In genomic region chr10:80856267-80856666, GRCm38 (mm10) we compare ENCODE assay signal across 8 mouse cellular contexts. TPM values are rescaled to one million over a fixed set of nuclear protein-coding genes. Genes with fewer than 3 reads are reported as not detected.
DNase-seq lines count a peak whose midpoint lies in the region; ATAC-seq and TF ChIP-seq lines count a peak whose summit lies in the region.

No protein-coding gene starts in this region.

- no peak for TF ChIP-seq POLR2A in limb, embryonic 14.5 days (IDR thresholded peaks at IDR 0.05; ENCODE audit: borderline replicate concordance, extremely low read depth, insufficient read depth, insufficient read length)

- H3K4me3 ChIP-seq in kidney, postnatal 0 days (replicated peaks; ENCODE audit: low read depth, low read length), result no peak overlapping the region
- peak overlapping the region; percentile 92 for H3K4me3 ChIP-seq in limb, embryonic 14.5 days (replicated peaks; ENCODE audit: low read length)
- H3K4me3 ChIP-seq in neural tube, embryonic 12.5 days, result peak overlapping the region; percentile 95; the same call in 1 of the 2 replicates

- no peaks in the 10 kb centered on the region for H3K9me3 ChIP-seq in kidney, postnatal 0 days (replicated peaks; ENCODE audit: low read length)
- H3K9me3 ChIP-seq in limb, embryonic 14.5 days (ENCODE audit: control insufficient read depth, low read length), result no peaks in the 10 kb centered on the region
- no peaks in the 10 kb centered on the region for H3K9me3 ChIP-seq in neural tube, embryonic 12.5 days

- peaks cover 16% of the 10 kb centered on the region for H3K4me1 ChIP-seq in kidney, postnatal 0 days (replicated peaks; ENCODE audit: insufficient read depth, low read length)
- peaks cover 20% of the 10 kb centered on the region for H3K4me1 ChIP-seq in limb, embryonic 14.5 days (ENCODE audit: control insufficient read depth, insufficient read depth, low read length)
- peaks cover 41% of the 10 kb centered on the region for H3K4me1 ChIP-seq in neural tube, embryonic 12.5 days

- peak; percentile 27; the same call in 1 of the 2 replicates for TF ChIP-seq CTCF in kidney, postnatal 0 days (IDR thresholded peaks at IDR 0.05; ENCODE audit: low read depth)

- peak overlapping the region; percentile 100; the same call in 1 of the 2 replicates for H3K4me2 ChIP-seq in kidney, postnatal 0 days (ENCODE audit: low read length)
- peak overlapping the region; percentile 99 for H3K4me2 ChIP-seq in limb, embryonic 14.5 days (replicated peaks; ENCODE audit: low read depth, low read length, severe bottlenecking)
- H3K4me2 ChIP-seq in neural tube, embryonic 12.5 days (replicated peaks), result peak overlapping the region; percentile 100

- WGBS in kidney, postnatal 0 days, result 61% methylated on average over 3 of the region's 3 CpGs
- WGBS in limb, embryonic 14.5 days, result 41% methylated on average over 3 of the region's 3 CpGs
- 75% methylated on average over 3 of the region's 3 CpGs for WGBS in neural tube, embryonic 12.5 days

- no peak for ATAC-seq in kidney, postnatal 0 days (replicated peaks; ENCODE audit: low FRiP score, low read depth)
- no peak for ATAC-seq in limb, embryonic 14.5 days (ENCODE audit: low FRiP score, low read depth)
- no peak for ATAC-seq in neural tube, embryonic 12.5 days (ENCODE audit: low FRiP score, low read depth)

- H3K27me3 ChIP-seq in kidney, postnatal 0 days (ENCODE audit: insufficient read depth, low read length), result no peaks in the 10 kb centered on the region
- H3K27me3 ChIP-seq in limb, embryonic 14.5 days (ENCODE audit: control insufficient read depth, insufficient read depth, low read length), result no peaks in the 10 kb centered on the region
- H3K27me3 ChIP-seq in neural tube, embryonic 12.5 days (replicated peaks), result no peaks in the 10 kb centered on the region

- H3K27ac ChIP-seq in kidney, postnatal 0 days, result no peak overlapping the region
- peak overlapping the region; percentile 4; the same call in 1 of the 2 replicates for H3K27ac ChIP-seq in limb, embryonic 14.5 days (replicated peaks; ENCODE audit: low read depth, low read length)
- H3K27ac ChIP-seq in neural tube, embryonic 12.5 days, result no peak overlapping the region

- H3K36me3 ChIP-seq in kidney, postnatal 0 days (ENCODE audit: insufficient read depth, low read length), result peaks cover 17% of the 10 kb centered on the region; the same call in 1 of the 2 replicates
- H3K36me3 ChIP-seq in limb, embryonic 14.5 days (ENCODE audit: control insufficient read depth, insufficient read depth, low read length), result peaks cover 21% of the 10 kb centered on the region
- peaks cover 23% of the 10 kb centered on the region for H3K36me3 ChIP-seq in neural tube, embryonic 12.5 days

- H3K9ac ChIP-seq in kidney, postnatal 0 days (ENCODE audit: low read depth, low read length), result no peak overlapping the region
- H3K9ac ChIP-seq in limb, embryonic 14.5 days (ENCODE audit: low read depth, low read length, severe bottlenecking), result peak overlapping the region; percentile 77
- H3K9ac ChIP-seq in neural tube, embryonic 12.5 days, result 0 out of 2 replicates have a peak overlapping the region, but pooled peaks have one; percentile 89

- DNase-seq in kidney, postnatal 0 days (ENCODE audit: low spot score), result peak; percentile 42
- no peak for DNase-seq in kidney, adult 11 months
- peak; percentile 48 for DNase-seq in adipocyte (ENCODE audit: low spot score)
- DNase-seq in heart, adult 18-20 months, result peak; percentile 22 to 55
- DNase-seq in limb, embryonic 14.5 days (ENCODE audit: low spot score), result peak; percentile 38
- no peak for DNase-seq in urinary bladder, postnatal 4 days (ENCODE audit: low spot score in 2 of 2)
- no peak for DNase-seq in embryo, embryonic 9.5 days (ENCODE audit: extremely low spot score)

RNA-seq across cellular contexts. Expression of gene Sppl2b, which starts 1.2 kb away (rescaled TPM):
- polyA plus RNA-seq in kidney, postnatal 0 days (2015; fragmentation: Nextera tagmentation; extraction: Ambion mirVana), result 34.3 and 36.1 TPM in 2 replicates
- total RNA-seq in heart, adult 18-20 months (2021), result 10 to 100 TPM; 11.9 to 15.9 TPM
- 86.8 and 128 TPM in 2 replicates for polyA plus RNA-seq in limb, embryonic 14.5 days (2012; rRNA removed)
- polyA plus RNA-seq in limb, embryonic 14.5 days (2014; fragmentation: Nextera tagmentation; extraction: Ambion mirVana), result 40.8 and 41.8 TPM in 2 replicates
- polyA plus RNA-seq in neural tube, embryonic 12.5 days (2016; fragmentation: Nextera tagmentation; extraction: Ambion mirVana), result 51.2 and 51.3 TPM in 2 replicates

RNA-seq across cellular contexts. Expression of gene Lsm7, which starts 1.3 kb away (rescaled TPM):
- 269 and 270 TPM in 2 replicates for polyA plus RNA-seq in kidney, postnatal 0 days (2015; fragmentation: Nextera tagmentation; extraction: Ambion mirVana)
- 10 to 100 TPM; 23.5 to 27.8 TPM for total RNA-seq in heart, adult 18-20 months (2021)
- 366 and 417 TPM in 2 replicates for polyA plus RNA-seq in limb, embryonic 14.5 days (2012; rRNA removed)
- polyA plus RNA-seq in limb, embryonic 14.5 days (2014; fragmentation: Nextera tagmentation; extraction: Ambion mirVana), result 360 and 371 TPM in 2 replicates
- polyA plus RNA-seq in neural tube, embryonic 12.5 days (2016; fragmentation: Nextera tagmentation; extraction: Ambion mirVana), result 265 and 274 TPM in 2 replicates

RNA-seq across cellular contexts. Expression of gene Lingo3, which starts 12.4 kb away (rescaled TPM):
- polyA plus RNA-seq in kidney, postnatal 0 days (2015; fragmentation: Nextera tagmentation; extraction: Ambion mirVana), result 0.61 and 0.89 TPM in 2 replicates
- 10 to 100 TPM; 13.5 to 16.6 TPM for total RNA-seq in heart, adult 18-20 months (2021)
- polyA plus RNA-seq in limb, embryonic 14.5 days (2012; rRNA removed), result 0.88 and 1.4 TPM in 2 replicates
- 0.56 and 0.82 TPM in 2 replicates for polyA plus RNA-seq in limb, embryonic 14.5 days (2014; fragmentation: Nextera tagmentation; extraction: Ambion mirVana)
- 0.65 and 1.3 TPM in 2 replicates for polyA plus RNA-seq in neural tube, embryonic 12.5 days (2016; fragmentation: Nextera tagmentation; extraction: Ambion mirVana)

RNA-seq across cellular contexts. Expression of gene Tmprss9, which starts 15.4 kb away (rescaled TPM):
- polyA plus RNA-seq in kidney, postnatal 0 days (2015; fragmentation: Nextera tagmentation; extraction: Ambion mirVana), result 0.04 TPM in 1 of 2 replicates, not detected in the other
- not detected for total RNA-seq in heart, adult 18-20 months (2021)
- polyA plus RNA-seq in limb, embryonic 14.5 days (2012; rRNA removed), result 0.04 TPM in 1 of 2 replicates, not detected in the other
- polyA plus RNA-seq in limb, embryonic 14.5 days (2014; fragmentation: Nextera tagmentation; extraction: Ambion mirVana), result 0.10 TPM in 1 of 2 replicates, not detected in the other
- polyA plus RNA-seq in neural tube, embryonic 12.5 days (2016; fragmentation: Nextera tagmentation; extraction: Ambion mirVana), result 0.06 and 0.10 TPM in 2 replicates

RNA-seq across cellular contexts. Expression of gene Oaz1, which starts 29.8 kb away (rescaled TPM):
- polyA plus RNA-seq in kidney, postnatal 0 days (2015; fragmentation: Nextera tagmentation; extraction: Ambion mirVana), result 1,422 and 1,480 TPM in 2 replicates
- 100 to 1,000 TPM; 897 to 934 TPM for total RNA-seq in heart, adult 18-20 months (2021)
- polyA plus RNA-seq in limb, embryonic 14.5 days (2012; rRNA removed), result 882 and 1,248 TPM in 2 replicates
- polyA plus RNA-seq in limb, embryonic 14.5 days (2014; fragmentation: Nextera tagmentation; extraction: Ambion mirVana), result 1,813 and 1,884 TPM in 2 replicates
- polyA plus RNA-seq in neural tube, embryonic 12.5 days (2016; fragmentation: Nextera tagmentation; extraction: Ambion mirVana), result 1,342 and 1,429 TPM in 2 replicates

Comparison
In these comparisons a context has a peak if more than half of its experiments do, and no peak if none do; other contexts are left out.
1. DNase-seq: peak in kidney, postnatal 0 days (single experiment), adipocyte (single experiment), heart, adult 18-20 months (2 of 2) and limb, embryonic 14.5 days (single experiment); none in kidney, adult 11 months (single experiment), urinary bladder, postnatal 4 days (0 of 2) and embryo, embryonic 9.5 days (single experiment).
2. Peak in every context shown above with its lines, with median percentiles within 50 percentile points of each other: H3K4me2 ChIP-seq.